Mouse (Mus musculus): Measurements from ENCODE around the gene Mcm7. TPM values are rescaled to one million over a fixed set of nuclear protein-coding genes. Genes with fewer than 3 reads are reported as not detected.

Mcm7 gene
- total and polyA plus RNA-seq, 3 experiments = 202 to 565 (median 255) TPM

DNA sequence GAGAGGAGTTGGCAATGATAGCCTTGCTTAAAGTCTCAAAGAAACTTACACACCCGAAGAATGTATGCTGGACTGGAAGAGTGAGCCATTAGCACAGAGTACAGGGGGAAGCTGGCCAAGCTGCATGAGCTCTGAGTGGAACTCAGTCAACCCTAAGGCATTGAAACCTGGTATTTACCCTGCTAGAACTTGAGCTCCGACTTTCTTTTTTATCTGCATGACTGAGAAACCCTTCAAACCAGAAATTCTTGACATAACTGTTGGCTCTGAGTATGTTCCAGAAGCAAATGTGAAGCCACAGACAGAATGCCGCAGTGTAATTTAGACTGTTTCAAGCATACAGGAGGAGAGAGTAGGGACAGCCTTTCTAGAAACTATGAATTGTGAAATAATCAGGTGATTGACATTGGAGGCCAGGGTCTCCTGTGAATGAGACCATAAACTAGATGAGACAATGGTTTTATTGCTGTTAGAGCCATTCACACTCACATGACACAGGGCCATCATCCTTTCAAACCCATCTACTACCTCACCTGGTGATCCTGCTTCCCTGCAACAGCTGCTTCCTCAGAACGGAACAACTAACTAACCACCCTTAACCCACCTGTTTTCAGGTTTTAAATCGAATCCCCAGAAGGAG lies 39.7 kb downstream of the Mcm7 start:
- Histone ChIP-seq H3K79me2 (ENCODE audit: control insufficient read depth, insufficient read depth, low read length, poor library complexity) (no peaks in the 10 kb centered on the region), H3K4me1 (ENCODE audit: control insufficient read depth in 1 of 2, insufficient read depth in 2 of 2, low read length in 2 of 2) (peaks cover 2 to 3% of the 10 kb centered on the region in 2 experiments; a peak in 2 of 4 replicates), H3K27ac (ENCODE audit: control insufficient read depth, low read depth, low read length) (no peak overlapping the region), H3K36me3 (ENCODE audit: control insufficient read depth in 1 of 2, insufficient read depth in 2 of 2, low read length in 2 of 2) (peaks cover 1 to 7% of the 10 kb centered on the region in 2 experiments), H3K9me3 (replicated peaks; ENCODE audit: insufficient read depth, low read length) (no peaks in the 10 kb centered on the region), H3K27me3 (ENCODE audit: control insufficient read depth in 1 of 2, insufficient read depth in 2 of 2, low read length in 2 of 2) (no peaks in the 10 kb centered on the region), H3K9ac (ENCODE audit: control insufficient read depth, low read depth, low read length, poor library complexity, severe bottlenecking) (no peak overlapping the region), H3K4me3 (ENCODE audit: control insufficient read depth in 1 of 2, insufficient read depth in 1 of 2, low read depth in 2 of 2, low read length in 2 of 2) (no peak overlapping the region)
- DNase-seq (ENCODE audit: low read depth, low spot score) = no peak
- TF ChIP-seq ZC3H11A (IDR thresholded peaks at IDR 0.05; ENCODE audit: low read depth, low read length) (no peak), RCOR1 (IDR thresholded peaks at IDR 0.05; ENCODE audit: low read depth, low read length) (no peak), MAZ (IDR thresholded peaks at IDR 0.05; ENCODE audit: low read depth, low read length) (no peak), POLR2AphosphoS2 (IDR thresholded peaks at IDR 0.05; ENCODE audit: low read length) (no peak), TAL1 (IDR thresholded peaks at IDR 0.05; ENCODE audit: low read length) (no peak), SMC3 (IDR thresholded peaks at IDR 0.05; ENCODE audit: low read depth, low read length) (no peak), MYB (IDR thresholded peaks at IDR 0.05; ENCODE audit: low read depth, low read length) (no peak), EP300 (IDR thresholded peaks at IDR 0.05; ENCODE audit: low read depth in 1 of 2, low read length in 2 of 2) (no peak), USF2 (IDR thresholded peaks at IDR 0.05; ENCODE audit: borderline replicate concordance in 1 of 2, insufficient read depth in 1 of 2, low read depth in 1 of 2, low read length in 2 of 2) (no peak), POLR2AphosphoS5 (IDR thresholded peaks at IDR 0.05; ENCODE audit: borderline replicate concordance, low read depth, low read length) (no peak), SIN3A (IDR thresholded peaks at IDR 0.05; ENCODE audit: low read length) (no peak), CTCF (IDR thresholded peaks at IDR 0.05 in 2 of 3, conservative IDR thresholded peaks at IDR 0.05 in 1 of 3; ENCODE audit: control insufficient read depth in 1 of 3, insufficient read depth in 1 of 3, low read depth in 2 of 3, low read length in 3 of 3, poor library complexity in 1 of 3, severe bottlenecking in 1 of 3) (no peak), TCF12 (IDR thresholded peaks at IDR 0.05; ENCODE audit: low read depth, low read length) (no peak), CHD1 (IDR thresholded peaks at IDR 0.05; ENCODE audit: low read depth, low read length) (no peak), MAX (IDR thresholded peaks at IDR 0.05; ENCODE audit: low read length) (no peak), BHLHE40 (IDR thresholded peaks at IDR 0.05; ENCODE audit: borderline replicate concordance, low read depth, low read length) (no peak), HCFC1 (IDR thresholded peaks at IDR 0.05; ENCODE audit: low read depth, low read length) (no peak), UBTF (IDR thresholded peaks at IDR 0.05; ENCODE audit: borderline replicate concordance, insufficient read depth, low read depth, low read length) (no peak), GABPA (IDR thresholded peaks at IDR 0.05; ENCODE audit: low read depth, low read length) (no peak), MYC (IDR thresholded peaks at IDR 0.05; ENCODE audit: low read depth, low read length) (no peak)

DNA sequence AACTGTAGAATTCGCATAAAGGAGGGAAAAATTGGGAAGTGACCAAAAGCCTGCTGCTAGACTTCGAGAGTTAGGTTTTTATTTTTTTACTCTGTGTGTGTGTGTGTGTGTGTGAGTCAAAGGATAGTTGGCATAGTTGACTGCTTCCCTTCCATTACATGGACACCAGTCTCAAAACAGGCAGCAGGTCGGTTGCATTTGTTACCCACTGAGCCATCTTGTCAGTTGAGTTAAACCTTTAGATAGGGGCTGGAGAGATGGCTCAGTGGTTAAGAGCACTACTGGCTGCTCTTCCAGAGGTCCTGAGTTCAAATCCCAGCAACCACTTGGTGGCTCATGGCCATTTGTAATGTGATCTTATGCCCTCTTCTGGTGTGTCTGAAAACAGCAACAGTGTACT lies 54.2 kb downstream of the Mcm7 start:
- H3K9ac ChIP-seq (ENCODE audit: control insufficient read depth, low read depth, low read length, poor library complexity, severe bottlenecking) = no peak overlapping the region
- no peaks in the 10 kb centered on the region for H3K9me3 ChIP-seq (replicated peaks; ENCODE audit: insufficient read depth, low read length)
- DNase-seq (ENCODE audit: low read depth, low spot score) = peak; percentile 34
- peaks cover 0 to 12% of the 10 kb centered on the region in 2 experiments; a peak in 2 of 4 replicates for H3K36me3 ChIP-seq (ENCODE audit: control insufficient read depth in 1 of 2, insufficient read depth in 2 of 2, low read length in 2 of 2)
- TF ChIP-seq CTCF (IDR thresholded peaks at IDR 0.05 in 2 of 3, conservative IDR thresholded peaks at IDR 0.05 in 1 of 3; ENCODE audit: control insufficient read depth in 1 of 3, insufficient read depth in 1 of 3, low read depth in 2 of 3, low read length in 3 of 3, poor library complexity in 1 of 3, severe bottlenecking in 1 of 3) = peak in 1 of 3 experiments; percentile 17; a peak in 1 of 6 replicates
- no peak for TF ChIP-seq MXI1 (IDR thresholded peaks at IDR 0.05; ENCODE audit: low read depth, low read length)
- peak; percentile 86 for TF ChIP-seq TBP (IDR thresholded peaks at IDR 0.05; ENCODE audit: low read depth, low read length)
- no peak for TF ChIP-seq UBTF (IDR thresholded peaks at IDR 0.05; ENCODE audit: borderline replicate concordance, insufficient read depth, low read depth, low read length)
- no peak for TF ChIP-seq ZC3H11A (IDR thresholded peaks at IDR 0.05; ENCODE audit: low read depth, low read length)
- no peak for TF ChIP-seq USF2 (IDR thresholded peaks at IDR 0.05; ENCODE audit: borderline replicate concordance in 1 of 2, insufficient read depth in 1 of 2, low read depth in 1 of 2, low read length in 2 of 2)
- H3K4me3 ChIP-seq (ENCODE audit: control insufficient read depth in 1 of 2, insufficient read depth in 1 of 2, low read depth in 2 of 2, low read length in 2 of 2) = peak overlapping the region; percentile 58 to 92
- no peaks in the 10 kb centered on the region for H3K27me3 ChIP-seq (ENCODE audit: control insufficient read depth in 1 of 2, insufficient read depth in 2 of 2, low read length in 2 of 2)
- peaks cover 4 to 8% of the 10 kb centered on the region in 2 experiments; a peak in 3 of 4 replicates for H3K4me1 ChIP-seq (ENCODE audit: control insufficient read depth in 1 of 2, insufficient read depth in 2 of 2, low read length in 2 of 2)
- H3K27ac ChIP-seq (ENCODE audit: control insufficient read depth, low read depth, low read length) = no peak overlapping the region
- H3K79me2 ChIP-seq (ENCODE audit: control insufficient read depth, insufficient read depth, low read length, poor library complexity) = peaks cover 3% of the 10 kb centered on the region
